Mouse (Mus musculus) midbrain, embryonic 14.5 days (tissue): ENCODE data around the gene Rad51b. TPM values are rescaled to one million over a fixed set of nuclear protein-coding genes. Genes with fewer than 3 reads are reported as not detected.

Source experiments
- ATAC-seq: fragments of 200-750 bp; cut with Nextera tagmentation; 2 replicates; pipeline ENCODE4 v1.8.0; 2017; ENCODE audit warnings: moderate number of reproducible peaks, moderate library complexity; ENCODE audit not compliant: low FRiP score, low TSS enrichment
- DNase-seq: peaks from one replicate; pipeline ENCODE4 v3.0.0-alpha.2; 2015
- H3K27ac ChIP-seq: fragments of 300-500 bp; sonication (generic); replicated peaks from 2 replicates; pipeline ENCODE4 v1.5.1; 2014; ENCODE audit warnings: mild to moderate bottlenecking, low read depth, low read length, moderate library complexity
- H3K27me3 ChIP-seq: fragments of 300-500 bp; sonication (generic); 2 replicates; pipeline ENCODE4 v1.6.1; 2014; ENCODE audit warnings: low read length, control low read depth, mixed read lengths; ENCODE audit not compliant: control insufficient read depth, insufficient read depth
- H3K36me3 ChIP-seq: fragments of 300-500 bp; sonication (generic); 2 replicates; pipeline ENCODE4 v1.6.1; 2014; ENCODE audit warnings: low read length, control low read depth; ENCODE audit not compliant: control insufficient read depth, insufficient read depth
- H3K4me1 ChIP-seq: fragments of 300-500 bp; sonication (generic); 2 replicates; pipeline ENCODE4 v1.6.1; 2014; ENCODE audit warnings: mild to moderate bottlenecking, antibody characterized with exemption, low read length, control low read depth; ENCODE audit not compliant: control insufficient read depth, insufficient read depth
- H3K4me2 ChIP-seq: fragments of 300-500 bp; sonication (generic); 2 replicates; pipeline ENCODE4 v1.6.1; 2014; ENCODE audit warnings: mild to moderate bottlenecking, low read length, moderate library complexity
- H3K4me3 ChIP-seq: fragments of 300-500 bp; sonication (generic); replicated peaks from 2 replicates; pipeline ENCODE4 v1.5.1; 2014; ENCODE audit warnings: low read depth, low read length
- H3K9ac ChIP-seq: fragments of 300-500 bp; sonication (generic); replicated peaks from 2 replicates; pipeline ENCODE4 v1.6.1; 2014; ENCODE audit warnings: mild to moderate bottlenecking, low read length, moderate library complexity
- H3K9me3 ChIP-seq: fragments of 300-500 bp; sonication (generic); 2 replicates; pipeline ENCODE4 v1.6.1; 2016; ENCODE audit warnings: low read length, control low read depth, mixed read lengths; ENCODE audit not compliant: control insufficient read depth
- WGBS: fragments of 180-500 bp; shearing (Covaris S2); extraction: QIAGEN DNeasy Blood & Tissue Kit; methylation state at CpG from one replicate; pipeline ENCODE4 v1.1.7; 2014; 5-methylcytosine and 5-hydroxymethylcytosine counted together
- polyA plus RNA-seq: library from polyadenylated mRNA; unstranded; fragments of >200 nt; fragmentation: Nextera tagmentation; extraction: Ambion mirVana; gene quantifications from 2 replicates; pipeline ENCODE4 v1.2.1, GENCODE M21; 2014

Gene Rad51b
- polyA plus RNA-seq, 1 experiment from 2014 or later, result 1.6 TPM

DNA sequence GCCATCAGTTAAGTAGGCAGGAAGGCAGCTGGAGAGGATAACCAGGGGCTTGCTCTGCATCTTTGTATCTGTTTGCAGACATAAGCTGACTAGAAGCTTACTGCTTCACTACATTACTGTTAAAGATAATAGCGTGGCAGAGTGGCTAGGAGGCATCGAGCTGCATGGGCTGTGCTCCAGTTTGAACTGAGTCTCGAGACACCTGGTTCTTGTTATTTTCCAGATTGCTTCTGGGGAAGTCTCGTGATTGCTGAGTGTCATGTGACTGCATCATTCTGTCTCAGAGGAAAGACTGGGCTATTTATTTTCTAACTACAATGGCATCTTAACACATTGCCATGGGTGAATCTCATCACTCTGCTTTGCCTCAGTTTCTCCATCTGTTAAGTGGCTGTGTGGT, 80.8 kb downstream of the Rad51b start:
- Histone ChIP-seq H3K9me3 (no peaks in the 10 kb centered on the region), H3K36me3 (no peaks in the 10 kb centered on the region), H3K27me3 (no peaks in the 10 kb centered on the region), H3K9ac (no peak overlapping the region), H3K4me2 (no peak overlapping the region), H3K4me1 (no peaks in the 10 kb centered on the region), H3K4me3 (no peak overlapping the region), H3K27ac (no peak overlapping the region)
- ATAC-seq (no peak), DNase-seq (no peak)
- 70% methylated on average over 4 of the region's 4 CpGs for WGBS

GRCm38 (mm10) chr12:79380190-79380589, 83.1 kb downstream of the Rad51b start:
- no peak overlapping the region for H3K9ac ChIP-seq
- DNase-seq (no peak), ATAC-seq (no peak)
- H3K4me1 ChIP-seq, result no peaks in the 10 kb centered on the region
- H3K36me3 ChIP-seq, result no peaks in the 10 kb centered on the region
- H3K27me3 ChIP-seq, result no peaks in the 10 kb centered on the region
- no peaks in the 10 kb centered on the region for H3K9me3 ChIP-seq
- H3K4me3 ChIP-seq, result no peak overlapping the region
- WGBS, result 89% methylated on average over 1 of the region's 1 CpGs
- no peak overlapping the region for H3K4me2 ChIP-seq
- no peak overlapping the region for H3K27ac ChIP-seq

GRCm38 (mm10) chr12:79381489-79381888, 84.4 kb downstream of the Rad51b start:
- no peak overlapping the region for H3K27ac ChIP-seq
- H3K36me3 ChIP-seq, result no peaks in the 10 kb centered on the region
- H3K4me3 ChIP-seq, result no peak overlapping the region
- ATAC-seq (no peak), DNase-seq (no peak)
- no peaks in the 10 kb centered on the region for H3K4me1 ChIP-seq
- H3K9me3 ChIP-seq, result no peaks in the 10 kb centered on the region
- no peak overlapping the region for H3K4me2 ChIP-seq
- 89% methylated on average over 3 of the region's 3 CpGs for WGBS
- H3K27me3 ChIP-seq, result no peaks in the 10 kb centered on the region
- no peak overlapping the region for H3K9ac ChIP-seq

GRCm38 (mm10) chr12:79382416-79382815, 85.3 kb downstream of the Rad51b start:
- ATAC-seq (no peak), DNase-seq (no peak)
- no peaks in the 10 kb centered on the region for H3K36me3 ChIP-seq
- H3K27ac ChIP-seq, result no peak overlapping the region
- no peak overlapping the region for H3K4me3 ChIP-seq
- 21% methylated on average over 2 of the region's 2 CpGs for WGBS
- H3K9ac ChIP-seq, result no peak overlapping the region
- H3K9me3 ChIP-seq, result no peaks in the 10 kb centered on the region
- no peaks in the 10 kb centered on the region for H3K27me3 ChIP-seq
- no peak overlapping the region for H3K4me2 ChIP-seq
- no peaks in the 10 kb centered on the region for H3K4me1 ChIP-seq

- no peak for DNase-seq
- Histone ChIP-seq H3K27ac (no peak overlapping the region), H3K36me3 (no peaks in the 10 kb centered on the region), H3K4me1 (no peaks in the 10 kb centered on the region), H3K9ac (no peak overlapping the region), H3K4me2 (no peak overlapping the region), H3K9me3 (no peaks in the 10 kb centered on the region), H3K4me3 (no peak overlapping the region), H3K27me3 (no peaks in the 10 kb centered on the region)
- ATAC-seq, result no peak
- WGBS, result 43% methylated on average over 3 of the region's 3 CpGs
Measured at GRCm38 (mm10) chr12:79383583-79383982, 86.5 kb downstream of the Rad51b start.

DNA sequence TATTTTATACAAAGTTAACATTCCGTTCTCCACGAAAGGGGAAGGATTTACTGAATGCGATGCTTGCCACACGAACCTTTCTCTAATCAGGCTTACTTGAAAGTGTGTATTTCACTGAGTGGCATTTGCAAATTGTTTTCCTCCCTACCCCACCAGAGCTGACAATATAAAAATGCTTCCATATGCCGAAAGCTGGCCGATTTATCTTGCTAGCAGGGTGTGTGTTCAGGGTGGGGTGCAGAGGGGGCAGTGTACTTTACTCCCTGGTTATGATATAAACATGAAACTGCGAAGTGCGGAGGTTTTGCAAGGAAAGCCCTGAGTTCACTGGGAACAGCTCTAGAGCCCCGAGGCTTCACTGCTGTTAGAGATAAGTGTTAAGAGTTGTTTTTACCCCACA, 87.7 kb downstream of the Rad51b start:
- Histone ChIP-seq H3K9me3 (no peaks in the 10 kb centered on the region), H3K4me3 (no peak overlapping the region), H3K4me1 (no peaks in the 10 kb centered on the region), H3K27me3 (no peaks in the 10 kb centered on the region), H3K9ac (no peak overlapping the region), H3K4me2 (no peak overlapping the region), H3K36me3 (no peaks in the 10 kb centered on the region), H3K27ac (no peak overlapping the region)
- no peak for ATAC-seq
- 75% methylated on average over 9 of the region's 9 CpGs for WGBS
- no peak for DNase-seq

- Histone ChIP-seq H3K9ac (no peak overlapping the region), H3K36me3 (no peaks in the 10 kb centered on the region), H3K27me3 (no peaks in the 10 kb centered on the region), H3K4me2 (no peak overlapping the region), H3K4me3 (no peak overlapping the region), H3K9me3 (no peaks in the 10 kb centered on the region), H3K4me1 (no peaks in the 10 kb centered on the region), H3K27ac (no peak overlapping the region)
- 87% methylated on average over 5 of the region's 5 CpGs for WGBS
- ATAC-seq (no peak), DNase-seq (no peak)
Measured at GRCm38 (mm10) chr12:79385199-79385598, 88.1 kb downstream of the Rad51b start.

DNA sequence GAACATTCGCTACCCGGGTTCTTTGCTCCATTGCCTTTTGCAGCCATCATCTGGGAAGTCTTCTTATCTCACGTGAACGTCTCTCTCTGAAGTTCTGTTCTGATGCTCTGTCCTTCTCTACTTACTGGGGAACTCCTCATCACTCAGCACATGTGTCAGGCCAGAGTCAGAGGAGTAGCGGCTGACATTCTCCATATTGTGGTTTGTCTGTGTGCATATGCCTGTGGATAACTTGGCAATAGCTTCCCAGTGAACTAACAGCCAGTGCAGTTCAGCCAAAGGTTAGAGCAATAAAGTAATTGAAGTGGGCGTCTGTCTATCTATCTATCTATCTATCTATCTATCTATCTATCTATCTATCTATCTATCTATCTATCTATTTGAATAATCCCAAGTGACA, 90.8 kb downstream of the Rad51b start:
- Histone ChIP-seq H3K4me3 (no peak overlapping the region), H3K27me3 (no peaks in the 10 kb centered on the region), H3K4me1 (no peaks in the 10 kb centered on the region), H3K4me2 (no peak overlapping the region), H3K36me3 (no peaks in the 10 kb centered on the region), H3K9ac (no peak overlapping the region), H3K9me3 (no peaks in the 10 kb centered on the region), H3K27ac (no peak overlapping the region)
- ATAC-seq (no peak), DNase-seq (no peak)
- WGBS, result 94% methylated on average over 6 of the region's 6 CpGs

DNA sequence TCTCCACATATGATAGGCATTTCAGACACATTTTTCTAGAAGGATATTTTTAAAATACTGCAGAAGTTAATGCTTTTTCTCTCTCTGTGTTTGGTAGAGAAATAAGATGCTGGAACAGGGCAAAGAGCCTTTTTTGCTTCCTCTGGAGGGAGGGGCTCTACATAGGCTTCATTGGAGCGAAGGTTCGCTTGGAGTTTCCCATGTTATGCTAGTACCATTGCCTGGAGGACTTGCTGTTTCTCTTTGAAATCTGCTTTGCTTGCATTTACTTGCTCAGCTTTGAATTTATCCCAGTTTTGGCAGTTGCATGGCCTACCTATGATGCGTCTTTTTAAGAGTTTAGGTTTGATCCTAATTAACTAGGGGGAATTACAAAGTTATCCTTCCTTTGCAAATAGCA, 92.2 kb downstream of the Rad51b start:
- H3K9ac ChIP-seq, result no peak overlapping the region
- DNase-seq (no peak), ATAC-seq (no peak)
- H3K4me1 ChIP-seq, result no peaks in the 10 kb centered on the region
- whole genome bisulfite sequencing, result 89% methylated on average over 3 of the region's 3 CpGs
- H3K9me3 ChIP-seq, result no peaks in the 10 kb centered on the region
- H3K36me3 ChIP-seq, result no peaks in the 10 kb centered on the region
- H3K27ac ChIP-seq, result no peak overlapping the region
- H3K4me2 ChIP-seq, result no peak overlapping the region
- H3K4me3 ChIP-seq, result no peak overlapping the region
- H3K27me3 ChIP-seq, result no peaks in the 10 kb centered on the region
